Mouse (Mus musculus): ENCODE results near the gene Sv2b.

DNA sequence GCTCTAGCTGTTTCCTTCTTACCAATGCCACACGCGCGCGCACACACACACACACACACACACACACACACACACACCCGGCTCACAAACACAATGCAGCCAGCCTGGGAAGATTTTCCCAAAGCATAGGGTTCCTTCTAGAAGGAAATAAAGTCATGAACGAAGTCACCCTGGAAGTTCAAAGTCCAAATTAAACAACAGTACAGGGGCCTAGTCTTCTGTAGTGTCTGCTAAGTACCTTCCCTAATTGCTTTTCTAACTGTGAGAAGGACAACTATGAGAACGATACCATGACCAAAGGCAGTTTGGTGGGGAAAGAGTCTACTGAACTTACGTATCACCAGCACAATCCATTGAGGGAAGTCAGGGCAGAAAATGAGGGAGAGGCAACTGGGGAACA is 508 bp upstream of the Sv2b start:
- TF ChIP-seq POLR2A (IDR thresholded peaks at IDR 0.05; ENCODE audit: insufficient read length, low read depth) (no peak), CEBPB (IDR thresholded peaks at IDR 0.05; ENCODE audit: insufficient read depth, poor library complexity, severe bottlenecking) (no peak), MYOD1 (IDR thresholded peaks at IDR 0.05; ENCODE audit: control insufficient read depth in 1 of 3, insufficient read length in 2 of 3, low read depth in 2 of 3) (no peak), TCF12 (IDR thresholded peaks at IDR 0.05; ENCODE audit: insufficient read depth, poor library complexity, severe bottlenecking) (no peak), SRF (IDR thresholded peaks at IDR 0.05; ENCODE audit: control insufficient read depth, insufficient read length, low read depth) (no peak), REST (IDR thresholded peaks at IDR 0.05; ENCODE audit: insufficient read depth, insufficient read length) (no peak), MYOG (IDR thresholded peaks at IDR 0.05; ENCODE audit: control insufficient read depth in 1 of 3, insufficient read depth in 1 of 3, insufficient read length in 2 of 3, low read depth in 2 of 3) (no peak), E2F4 (IDR thresholded peaks at IDR 0.05; ENCODE audit: insufficient read depth) (no peak), MAX (IDR thresholded peaks at IDR 0.05; ENCODE audit: low read depth) (no peak), POLR2AphosphoS2 (IDR thresholded peaks at IDR 0.05; ENCODE audit: insufficient read length, low read depth) (no peak)
